Mouse (Mus musculus) intestine, embryonic 16.5 days (tissue): ENCODE data around the gene Aym1. TPM values are rescaled to one million over a fixed set of nuclear protein-coding genes. Genes with fewer than 3 reads are reported as not detected.

Source experiments
- ATAC-seq: fragments of 200-750 bp; cut with Nextera tagmentation; 2 replicates; pipeline ENCODE4 v1.8.0; 2017; ENCODE audit warnings: moderate TSS enrichment, moderate library complexity
- H3K27ac ChIP-seq: fragments of 300-500 bp; sonication (generic); 2 replicates; pipeline ENCODE4 v1.5.1; 2014; ENCODE audit warnings: mild to moderate bottlenecking, low read length
- H3K27me3 ChIP-seq: fragments of 300-500 bp; sonication (generic); replicated peaks from 2 replicates; pipeline ENCODE4 v1.6.1; 2014; ENCODE audit warnings: low read length, control low read depth, mixed read lengths; ENCODE audit not compliant: control insufficient read depth, insufficient read depth
- H3K36me3 ChIP-seq: fragments of 300-500 bp; sonication (generic); 2 replicates; pipeline ENCODE4 v1.6.1; 2014; ENCODE audit warnings: low read length, control low read depth; ENCODE audit not compliant: control insufficient read depth, insufficient read depth
- H3K4me1 ChIP-seq: fragments of 300-500 bp; sonication (generic); 2 replicates; pipeline ENCODE4 v1.6.1; 2014; ENCODE audit warnings: low read length, control low read depth, mixed read lengths; ENCODE audit not compliant: control insufficient read depth, insufficient read depth
- H3K4me2 ChIP-seq: fragments of 300-500 bp; sonication (generic); 2 replicates; pipeline ENCODE4 v1.6.1; 2014; ENCODE audit warnings: low read depth, low read length, control low read depth
- H3K4me3 ChIP-seq: fragments of 300-500 bp; sonication (generic); 2 replicates; pipeline ENCODE4 v1.5.1; 2014; ENCODE audit warnings: mild to moderate bottlenecking, low read length
- H3K9ac ChIP-seq: fragments of 300-500 bp; sonication (generic); 2 replicates; pipeline ENCODE4 v1.6.1; 2014; ENCODE audit warnings: low read depth, low read length
- H3K9me3 ChIP-seq: fragments of 300-500 bp; sonication (generic); 2 replicates; pipeline ENCODE4 v1.6.1; 2016; ENCODE audit warnings: low read length, control low read depth; ENCODE audit not compliant: control insufficient read depth
- WGBS: fragments of 180-500 bp; shearing (Covaris S2); extraction: QIAGEN DNeasy Blood & Tissue Kit; methylation state at CpG from one replicate; pipeline ENCODE4 v1.1.7; 2014; 5-methylcytosine and 5-hydroxymethylcytosine counted together
- polyA plus RNA-seq: library from polyadenylated mRNA; unstranded; fragments of >200 nt; fragmentation: Nextera tagmentation; extraction: Ambion mirVana; gene quantifications from 2 replicates; pipeline ENCODE4 v1.2.1, GENCODE M21; 2015

Aym1 gene
- polyA plus RNA-seq, 1 experiment from 2014 or later: not detected

- Histone ChIP-seq H3K27ac (no peak overlapping the region), H3K9ac (no peak overlapping the region), H3K4me1 (0 out of 2 replicates have a peak, but pooled peaks cover 2% of the 10 kb centered on the region), H3K36me3 (no peaks in the 10 kb centered on the region), H3K4me3 (no peak overlapping the region), H3K27me3 (peaks cover 45% of the 10 kb centered on the region), H3K4me2 (no peak overlapping the region), H3K9me3 (no peaks in the 10 kb centered on the region)
- 15% methylated on average over 7 of the region's 7 CpGs for WGBS
- ATAC-seq: no peak
Measured at GRCm38 (mm10) chr5:113349226-113349625, 7.9 kb upstream of the Aym1 start.

- H3K9ac ChIP-seq: no peak overlapping the region
- no peak for ATAC-seq
- WGBS: 22% methylated on average over 7 of the region's 7 CpGs
- 0 out of 2 replicates have a peak, but pooled peaks cover 2% of the 10 kb centered on the region for H3K4me1 ChIP-seq
- H3K27ac ChIP-seq: no peak overlapping the region
- H3K27me3 ChIP-seq: peaks cover 39% of the 10 kb centered on the region
- no peak overlapping the region for H3K4me2 ChIP-seq
- H3K4me3 ChIP-seq: no peak overlapping the region
- no peaks in the 10 kb centered on the region for H3K9me3 ChIP-seq
- no peaks in the 10 kb centered on the region for H3K36me3 ChIP-seq
Measured at GRCm38 (mm10) chr5:113349810-113350209, 7.3 kb upstream of the Aym1 start.

- H3K9ac ChIP-seq: no peak overlapping the region
- H3K4me1 ChIP-seq: 0 out of 2 replicates have a peak, but pooled peaks cover 2% of the 10 kb centered on the region
- no peak overlapping the region for H3K4me3 ChIP-seq
- H3K27me3 ChIP-seq: peaks cover 20% of the 10 kb centered on the region
- 79% methylated on average over 3 of the region's 3 CpGs for WGBS
- H3K27ac ChIP-seq: no peak overlapping the region
- H3K4me2 ChIP-seq: no peak overlapping the region
- H3K9me3 ChIP-seq: no peaks in the 10 kb centered on the region
- no peak for ATAC-seq
- H3K36me3 ChIP-seq: no peaks in the 10 kb centered on the region
Measured at GRCm38 (mm10) chr5:113351768-113352167, 5.3 kb upstream of the Aym1 start.

- Histone ChIP-seq H3K36me3 (no peaks in the 10 kb centered on the region), H3K9ac (no peak overlapping the region), H3K27ac (no peak overlapping the region), H3K4me3 (no peak overlapping the region), H3K4me2 (no peak overlapping the region), H3K27me3 (peaks cover 18% of the 10 kb centered on the region), H3K9me3 (no peaks in the 10 kb centered on the region), H3K4me1 (0 out of 2 replicates have a peak, but pooled peaks cover 2% of the 10 kb centered on the region)
- 58% methylated on average over 6 of the region's 6 CpGs for WGBS
- peak; percentile 42 for ATAC-seq
Measured at GRCm38 (mm10) chr5:113352636-113353035, 4.5 kb upstream of the Aym1 start.

GRCm38 (mm10) chr5:113354311-113354710 lies 2.8 kb upstream of the Aym1 start:
- ATAC-seq: no peak
- Histone ChIP-seq H3K36me3 (no peaks in the 10 kb centered on the region), H3K4me3 (no peak overlapping the region), H3K9me3 (no peaks in the 10 kb centered on the region), H3K27me3 (peaks cover 5% of the 10 kb centered on the region), H3K9ac (no peak overlapping the region), H3K4me1 (0 out of 2 replicates have a peak, but pooled peaks cover 2% of the 10 kb centered on the region), H3K4me2 (peak overlapping the region; percentile 16; the same call in 1 of the 2 replicates), H3K27ac (no peak overlapping the region)
- WGBS: 39% methylated on average over 16 of the region's 16 CpGs

- Histone ChIP-seq H3K36me3 (no peaks in the 10 kb centered on the region), H3K9me3 (no peaks in the 10 kb centered on the region), H3K4me1 (peaks cover under 1% of the 10 kb centered on the region; the same call in 1 of the 2 replicates), H3K9ac (no peak overlapping the region), H3K4me3 (no peak overlapping the region), H3K4me2 (no peak overlapping the region), H3K27ac (no peak overlapping the region), H3K27me3 (no peaks in the 10 kb centered on the region; the same call in 1 of the 2 replicates)
- WGBS: 37% methylated on average over 3 of the region's 3 CpGs
- no peak for ATAC-seq
Measured at GRCm38 (mm10) chr5:113357656-113358055, 562 bp downstream of the Aym1 start.

GRCm38 (mm10) chr5:113358833-113359232 lies 1.7 kb downstream of the Aym1 start:
- Histone ChIP-seq H3K27me3 (no peaks in the 10 kb centered on the region; the same call in 1 of the 2 replicates), H3K4me3 (no peak overlapping the region), H3K9ac (no peak overlapping the region), H3K36me3 (no peaks in the 10 kb centered on the region), H3K27ac (no peak overlapping the region), H3K4me1 (no peaks in the 10 kb centered on the region; the same call in 1 of the 2 replicates), H3K4me2 (no peak overlapping the region), H3K9me3 (no peaks in the 10 kb centered on the region)
- WGBS: 8% methylated on average over 11 of the region's 11 CpGs
- no peak for ATAC-seq

- Histone ChIP-seq H3K27me3 (no peaks in the 10 kb centered on the region; the same call in 1 of the 2 replicates), H3K4me1 (no peaks in the 10 kb centered on the region; the same call in 1 of the 2 replicates), H3K36me3 (no peaks in the 10 kb centered on the region), H3K9me3 (no peaks in the 10 kb centered on the region), H3K4me3 (no peak overlapping the region), H3K9ac (no peak overlapping the region), H3K27ac (no peak overlapping the region), H3K4me2 (no peak overlapping the region)
- 76% methylated on average over 7 of the region's 7 CpGs for WGBS
- ATAC-seq: no peak
Measured at GRCm38 (mm10) chr5:113361283-113361682, 4.2 kb downstream of the Aym1 start.

- no peak overlapping the region for H3K27ac ChIP-seq
- ATAC-seq: peak; percentile 92
- no peak overlapping the region for H3K4me3 ChIP-seq
- WGBS: 67% methylated on average over 9 of the region's 9 CpGs
- H3K36me3 ChIP-seq: no peaks in the 10 kb centered on the region
- no peaks in the 10 kb centered on the region for H3K9me3 ChIP-seq
- no peaks in the 10 kb centered on the region; the same call in 1 of the 2 replicates for H3K4me1 ChIP-seq
- no peaks in the 10 kb centered on the region; the same call in 1 of the 2 replicates for H3K27me3 ChIP-seq
- H3K9ac ChIP-seq: no peak overlapping the region
- H3K4me2 ChIP-seq: no peak overlapping the region
Measured at GRCm38 (mm10) chr5:113362258-113362996, 5.3 kb downstream of the Aym1 start.
